Mouse (Mus musculus) cerebellum, adult (tissue): Measurements from ENCODE around the gene Lix1l.
A peak's percentile ranks its signal among the peaks of the same experiment; 100 is the strongest.
"Not testable (repeated sequence)": the region's sequence is repeated elsewhere in the genome, so short reads cannot be mapped to it uniquely, and the experiment has no call there.

Experiments
- ATAC-seq: cut with Nextera tagmentation; 2 replicates; pipeline ENCODE4 v1.9.2; 2017; ENCODE audit warnings: mild to moderate bottlenecking, moderate library complexity, mixed read lengths; ENCODE audit not compliant: insufficient number of reproducible peaks, low FRiP score, low TSS enrichment

Gene Lix1l

DNA sequence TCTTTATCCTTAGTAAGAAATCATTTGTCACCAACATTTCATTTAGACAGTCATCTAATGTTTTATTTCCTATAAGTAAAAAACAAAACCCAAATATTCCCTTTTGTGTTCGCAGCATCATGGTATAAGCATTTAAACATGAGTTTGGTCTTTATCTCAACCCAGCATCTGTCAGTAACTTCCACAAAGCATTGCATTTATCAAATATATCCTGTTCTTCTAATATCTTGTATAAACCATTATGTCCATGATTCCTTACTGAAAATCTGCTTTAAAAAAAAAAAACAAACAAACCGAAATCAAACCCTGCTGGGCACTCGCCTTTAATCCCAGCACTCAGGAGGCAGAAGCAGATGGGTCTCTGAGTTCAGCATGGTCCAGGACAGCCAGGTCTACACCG, 5.7 kb downstream of the Lix1l start:
- ATAC-seq: no peak

DNA sequence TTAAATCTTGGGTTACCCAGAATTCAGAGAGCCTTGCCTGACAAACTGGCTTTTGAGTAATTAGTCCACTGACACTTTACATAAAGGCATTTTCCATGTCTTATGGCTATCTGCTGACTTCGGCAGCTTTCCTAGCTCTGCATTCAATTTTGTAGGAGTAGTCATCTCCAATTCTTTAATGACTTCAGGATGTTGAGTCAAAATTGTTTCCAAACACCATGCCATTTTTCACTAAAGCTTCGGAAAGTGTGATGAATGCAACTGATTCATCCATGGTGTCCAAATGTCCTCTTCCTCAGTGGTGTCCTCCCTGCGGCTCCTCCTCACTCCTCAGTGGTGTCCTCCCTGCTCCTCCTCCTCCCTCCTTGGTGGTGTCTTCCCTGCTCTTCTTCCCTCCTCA, 17.0 kb downstream of the Lix1l start:
- no peak for ATAC-seq

DNA sequence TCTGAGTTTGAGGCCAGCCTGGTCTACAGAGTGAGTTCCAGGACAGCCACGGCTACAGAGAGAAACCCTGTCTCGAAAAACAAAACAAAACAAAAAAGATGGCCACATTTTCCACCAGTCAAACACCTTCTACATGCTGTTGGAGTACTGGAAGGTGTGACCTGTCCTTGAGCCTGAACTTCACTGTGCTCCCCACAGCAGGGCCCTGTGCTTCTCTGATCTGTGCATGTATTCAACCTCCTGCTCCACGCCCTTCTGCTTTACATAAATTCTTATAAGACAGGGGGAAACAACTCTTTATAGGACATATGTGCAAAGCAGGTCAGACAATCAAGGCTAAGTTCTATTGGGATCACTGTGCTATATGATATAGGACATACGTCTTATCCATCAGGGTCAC, 22.3 kb downstream of the Lix1l start:
- ATAC-seq: no peak

DNA sequence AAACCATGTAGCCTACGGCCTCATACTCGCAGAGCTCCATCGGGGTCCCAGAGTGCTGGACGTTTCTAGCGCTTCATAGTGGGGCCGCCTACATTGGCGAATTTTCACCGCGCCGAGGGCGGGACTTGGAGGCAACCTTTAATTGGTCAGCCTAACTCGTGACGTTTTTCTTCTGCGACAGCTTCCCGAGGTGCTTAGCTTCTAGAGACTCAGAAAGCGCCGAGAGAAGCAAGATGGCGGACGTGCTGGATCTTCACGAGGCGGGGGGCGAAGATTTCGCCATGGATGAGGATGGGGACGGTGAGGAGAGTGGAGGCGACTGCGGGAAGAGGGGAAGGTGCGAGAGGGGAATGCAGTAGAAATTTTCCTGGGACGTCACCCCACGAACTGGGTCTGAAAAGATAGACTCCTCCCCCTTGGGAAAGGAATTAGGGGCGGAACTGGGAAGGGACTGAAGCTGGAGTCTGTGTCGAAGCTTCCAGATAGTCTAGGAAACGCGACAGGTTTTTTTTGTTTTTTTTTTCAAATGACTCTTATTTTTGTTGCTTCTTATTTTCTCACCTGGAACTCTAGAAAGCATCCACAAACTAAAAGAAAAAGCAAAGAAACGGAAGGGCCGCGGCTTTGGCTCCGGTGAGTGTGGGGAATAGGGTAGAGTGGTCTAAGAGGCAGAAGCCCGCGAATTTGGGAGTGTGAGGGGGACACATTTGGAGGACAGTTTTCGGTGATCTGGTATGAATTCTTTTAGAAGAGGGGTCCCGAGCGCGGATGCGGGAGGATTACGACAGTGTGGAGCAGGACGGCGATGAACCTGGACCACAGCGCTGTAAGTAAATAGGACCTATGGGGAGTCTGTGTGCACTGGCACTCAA, 29.0 kb downstream of the Lix1l start, which contains the start of gene Rbm8a:
Gene Rbm8a (plus strand): TSS at position 205 of the 872 bp plus-strand sequence.
- peak; percentile 95 for ATAC-seq

DNA sequence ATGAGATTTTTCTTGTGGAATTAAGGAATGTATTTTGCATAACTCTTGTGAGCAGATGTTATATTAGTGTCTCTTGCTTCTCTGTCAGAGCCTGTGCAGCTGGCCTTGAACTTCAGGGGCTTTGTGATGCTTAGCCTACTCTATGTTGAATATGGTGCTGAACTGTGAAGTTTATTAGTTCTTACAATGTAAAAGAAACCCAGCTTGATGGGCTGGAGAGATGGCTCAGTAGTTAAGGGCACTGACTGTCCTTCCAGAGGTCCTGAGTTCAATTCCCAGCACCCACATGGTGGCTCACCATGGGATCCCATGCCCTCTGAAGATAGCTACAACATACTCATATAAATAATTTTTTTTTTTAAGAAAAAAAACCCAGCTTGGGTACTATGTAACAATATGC, 31.1 kb downstream of the Lix1l start:
- ATAC-seq: no peak

DNA sequence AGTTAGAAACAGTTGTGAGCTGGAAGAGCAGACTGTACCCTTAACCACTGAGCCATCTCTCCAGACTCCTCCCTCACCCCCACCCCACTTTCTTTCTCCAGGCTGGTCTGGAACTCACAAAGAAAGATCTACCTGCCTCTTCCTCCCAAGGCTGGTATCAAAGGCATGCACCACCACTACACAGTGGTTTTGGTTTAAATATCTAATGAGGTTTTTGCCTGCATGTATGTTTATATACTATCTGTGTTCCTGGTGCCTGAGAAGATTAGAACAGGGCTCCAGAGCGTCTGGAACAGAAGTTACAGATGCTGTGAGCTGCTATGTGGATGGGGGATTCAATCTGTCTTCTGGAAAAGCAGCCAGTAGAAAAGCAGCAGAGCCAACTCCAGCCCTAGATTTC, 33.1 kb downstream of the Lix1l start:
- ATAC-seq: no peak

DNA sequence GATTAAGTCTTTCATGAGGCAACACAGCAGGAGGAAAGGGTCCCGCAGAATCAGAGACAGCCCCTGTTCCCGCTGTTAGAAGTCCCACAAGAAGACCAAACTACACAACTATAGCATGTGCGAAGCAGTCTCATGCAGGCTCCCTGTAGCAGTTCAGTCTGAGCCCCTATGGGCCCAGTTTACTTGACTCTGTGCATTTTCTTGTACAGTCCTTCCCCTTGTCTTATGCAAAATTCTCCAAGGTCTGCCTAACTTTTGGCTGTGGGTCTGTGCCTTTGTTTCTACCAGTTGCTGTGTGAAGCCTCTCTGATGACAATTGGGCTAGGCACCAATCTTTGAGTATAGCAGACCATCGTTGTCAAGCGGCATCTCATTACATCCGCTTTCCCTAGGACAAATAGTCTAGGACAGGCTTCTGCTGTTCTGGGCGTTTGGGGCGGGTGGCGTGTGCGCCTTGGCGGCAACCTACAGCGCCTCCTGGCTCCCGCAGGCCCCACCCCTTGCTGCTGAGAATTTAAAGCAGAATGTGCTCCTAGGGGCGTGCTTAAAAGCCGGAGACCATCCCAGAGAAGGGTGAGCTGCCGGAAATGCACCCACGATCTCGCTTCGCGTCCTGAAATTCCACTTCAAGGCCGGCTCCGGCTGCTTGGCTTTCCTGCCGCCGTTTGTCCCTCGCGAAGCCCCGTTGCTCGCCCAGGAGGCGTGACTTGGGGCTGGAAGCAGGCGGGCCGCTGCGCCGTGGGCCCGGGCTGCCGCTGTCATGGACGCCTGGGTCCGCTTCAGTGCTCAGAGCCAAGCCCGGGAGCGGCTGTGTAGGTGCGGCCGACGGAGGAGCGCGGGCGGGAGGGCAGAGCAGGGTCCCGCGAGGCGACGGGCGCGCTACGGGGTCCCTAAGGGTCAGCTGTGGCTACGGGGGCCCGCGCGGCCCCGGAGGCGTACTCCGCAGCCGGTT, 34.3 kb downstream of the Lix1l start, which contains the start of the genes Pex11b and Gm42957:
Gene Pex11b (plus strand): TSS at position 449 of the 952 bp plus-strand sequence.
Gene Gm42957 (plus strand): TSS at position 547 of the 952 bp plus-strand sequence.
- peak; percentile 75; the same call in 1 of the 2 replicates for ATAC-seq

DNA sequence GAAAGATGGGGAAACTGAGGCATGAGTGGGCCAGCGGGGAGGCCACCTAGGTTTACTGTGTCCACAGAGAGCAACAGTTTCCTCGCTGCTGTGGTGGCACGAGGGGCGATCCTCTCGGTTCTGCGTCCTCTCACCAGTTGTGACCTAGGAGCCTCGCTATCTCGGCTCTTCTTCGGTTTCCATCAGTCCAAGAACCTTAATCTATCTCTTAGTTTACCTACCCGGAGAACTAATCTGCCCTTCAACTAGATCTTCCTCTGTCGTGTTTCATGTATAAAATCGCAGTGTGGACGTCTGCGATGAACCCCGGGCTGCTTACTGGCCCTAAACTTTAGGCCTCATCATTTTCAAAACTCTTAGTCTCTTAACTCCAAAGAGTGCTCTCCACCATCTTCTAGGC, 35.0 kb downstream of the Lix1l start:
- no peak for ATAC-seq

DNA sequence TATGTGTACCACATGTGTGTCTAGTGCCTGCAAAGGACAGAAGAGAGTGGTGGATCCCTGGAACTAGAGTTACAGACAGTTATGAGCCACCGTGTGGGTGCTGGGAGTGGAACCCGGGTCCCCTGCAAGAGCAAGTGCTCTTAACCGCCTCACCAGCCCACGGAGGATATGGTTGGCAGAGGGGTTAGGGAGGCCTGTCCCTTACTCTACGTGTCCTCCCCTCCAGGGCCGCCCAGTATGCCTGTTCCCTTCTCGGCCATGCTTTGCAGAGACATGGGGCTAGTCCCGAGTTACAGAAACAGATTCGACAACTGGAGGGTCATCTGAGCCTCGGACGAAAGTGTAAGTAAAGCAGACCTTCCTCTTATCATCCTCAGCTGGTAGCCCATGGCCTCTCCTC, 35.5 kb downstream of the Lix1l start:
- ATAC-seq: no peak

DNA sequence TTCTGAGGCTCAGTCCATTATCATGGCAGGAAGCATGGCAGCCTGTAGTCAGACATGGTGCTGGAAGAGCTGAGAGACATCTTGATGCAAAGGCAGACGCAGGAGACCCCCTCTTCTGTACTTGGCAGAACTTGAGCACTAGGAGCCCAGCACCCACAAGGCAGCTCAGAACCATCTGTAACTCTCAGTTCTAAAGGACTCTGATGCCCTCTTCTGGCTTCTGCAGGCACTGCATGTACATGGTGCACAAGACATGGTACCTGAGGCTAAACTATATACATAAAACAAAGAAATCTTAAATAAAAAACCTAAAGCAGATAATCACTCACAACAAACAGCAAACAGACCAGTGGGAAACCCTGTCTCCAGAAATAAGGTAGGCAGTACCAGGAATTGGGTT, 38.3 kb downstream of the Lix1l start:
- no peak for ATAC-seq

DNA sequence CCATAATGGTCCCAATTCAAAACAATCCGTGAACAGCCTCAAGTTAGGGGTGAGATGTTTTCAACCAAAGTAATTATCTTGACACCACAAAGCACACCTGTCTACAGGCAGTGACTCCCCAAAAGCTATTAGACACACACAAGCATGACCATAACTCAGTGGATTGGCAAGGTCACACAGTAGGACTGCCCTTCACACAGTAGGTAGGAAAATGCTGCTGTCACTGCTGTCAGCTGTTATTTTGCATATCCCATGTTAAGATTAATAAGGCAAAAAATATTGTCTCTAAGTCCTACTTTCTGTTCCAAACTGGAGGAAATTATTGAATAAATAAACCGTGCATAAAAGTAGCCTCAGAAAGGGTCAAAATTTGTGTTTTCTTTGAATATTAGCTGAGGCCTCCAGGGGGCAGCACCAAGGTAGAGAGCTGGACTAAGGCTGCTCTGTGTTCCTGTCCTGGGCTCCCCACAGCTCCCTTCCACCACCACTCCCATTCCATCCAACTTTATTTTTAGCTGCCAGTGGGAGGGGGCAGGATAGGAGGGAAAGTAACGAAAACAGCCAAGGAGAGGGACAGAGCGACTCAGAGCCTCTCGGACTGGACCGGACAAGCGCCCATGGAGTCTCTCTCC, 44.2 kb downstream of the Lix1l start, which contains the start of gene Itga10:
Gene Itga10 (plus strand): TSS at position 567 of the 632 bp plus-strand sequence.
- ATAC-seq: peak; percentile 56; the same call in 1 of the 2 replicates

DNA sequence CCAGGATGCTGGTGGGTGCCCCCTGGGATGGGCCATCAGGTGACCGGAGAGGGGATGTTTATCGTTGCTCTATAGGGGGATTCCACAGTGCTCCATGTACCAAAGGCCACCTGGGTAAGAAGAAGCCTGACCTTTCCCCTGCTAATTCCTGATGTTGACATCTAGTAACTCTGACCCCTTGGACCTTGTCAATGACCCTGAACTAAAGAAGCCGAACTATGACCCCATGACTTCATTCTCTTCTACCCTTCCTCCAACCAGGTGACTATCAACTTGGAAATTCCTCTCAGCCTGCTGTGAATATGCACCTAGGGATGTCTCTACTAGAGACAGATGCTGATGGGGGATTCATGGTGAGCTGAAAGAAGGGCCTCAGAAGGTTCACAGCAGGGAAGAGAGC, 46.4 kb downstream of the Lix1l start:
- no peak for ATAC-seq

DNA sequence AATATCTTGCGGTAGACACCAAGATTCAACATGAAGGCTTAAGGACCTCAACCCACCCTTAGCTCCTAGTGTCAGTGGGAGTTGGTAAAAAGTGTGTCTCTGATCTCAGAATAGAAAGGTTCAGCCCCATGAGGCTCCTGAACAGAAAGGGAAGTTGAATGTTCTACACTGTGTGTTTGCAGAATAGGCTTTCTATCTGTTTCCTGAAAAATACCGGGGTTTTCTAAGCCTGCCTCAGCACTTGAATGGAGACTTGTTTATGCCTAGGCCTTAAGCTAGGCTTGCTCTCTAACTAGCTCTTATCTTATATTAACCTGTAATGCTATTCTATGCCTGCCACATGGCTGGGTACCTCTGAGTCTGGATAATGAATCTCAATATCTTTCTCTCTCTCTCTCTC, 60.0 kb downstream of the Lix1l start:
- ATAC-seq: no peak

DNA sequence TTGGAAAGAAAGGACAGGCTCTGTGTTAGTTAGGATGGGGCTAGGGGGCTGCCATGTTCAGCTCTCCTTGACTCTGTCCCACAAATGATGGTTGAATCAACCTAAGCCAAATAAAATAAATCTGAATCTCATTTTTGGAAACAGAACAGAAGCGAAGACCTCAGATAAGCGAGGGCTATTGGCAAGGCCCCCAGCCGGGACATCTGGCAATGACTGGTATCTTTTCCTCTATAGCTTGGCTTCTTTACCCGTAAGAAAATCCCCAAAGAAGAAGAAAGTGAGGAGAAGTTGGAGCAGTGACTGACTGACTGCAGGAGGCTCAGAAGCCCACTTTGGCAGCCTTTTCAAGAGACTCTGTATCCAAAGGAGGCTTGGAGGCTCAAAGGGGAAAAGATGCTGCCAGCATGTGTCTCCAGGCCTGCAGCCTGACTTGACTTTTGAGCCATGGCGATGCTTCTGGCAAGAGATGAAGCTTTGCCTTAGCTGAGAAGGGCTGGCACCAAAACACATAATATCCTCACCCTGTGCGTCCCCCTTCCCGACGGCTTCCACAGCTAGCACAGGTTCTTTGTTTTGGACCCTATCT, 61.9 kb downstream of the Lix1l start:
- ATAC-seq: no peak

DNA sequence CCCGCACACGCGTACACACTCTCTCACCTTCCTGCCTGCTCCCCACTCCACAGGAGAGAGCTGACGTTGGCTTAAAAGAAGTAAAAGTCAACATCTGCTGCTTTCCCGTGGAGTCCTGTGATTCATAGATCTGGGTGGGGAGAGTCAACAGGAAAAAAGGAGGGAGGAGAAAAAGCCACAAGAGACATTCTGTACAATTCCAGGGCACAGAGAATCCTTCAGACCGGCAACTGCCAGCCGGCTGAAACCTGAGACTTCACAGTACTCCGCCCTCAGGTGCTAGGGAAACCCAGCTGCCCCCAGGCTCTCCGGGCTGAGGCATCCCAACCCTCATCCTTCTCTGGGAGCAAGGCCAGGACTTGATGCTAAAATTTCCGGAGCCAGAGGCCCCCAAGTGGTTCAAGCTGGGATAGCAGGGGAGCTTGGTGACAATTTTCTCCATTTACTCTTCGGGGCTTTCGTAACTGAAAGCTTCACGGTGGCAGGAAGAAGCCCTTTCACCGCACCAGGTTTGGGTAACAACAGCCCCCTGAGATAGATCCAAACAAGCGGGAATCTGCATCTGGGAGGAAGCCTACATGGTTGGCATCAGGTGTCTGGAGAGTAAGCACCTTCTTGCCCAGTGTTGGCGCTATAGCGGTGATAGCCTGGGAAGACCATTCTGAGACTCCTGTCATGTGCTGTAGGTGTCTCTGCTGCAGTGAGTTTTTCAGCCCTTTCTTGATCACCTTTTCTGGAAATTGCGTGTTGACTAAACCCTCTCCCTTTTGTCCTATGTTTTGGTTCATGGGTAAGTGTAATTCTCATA, 62.7 kb downstream of the Lix1l start:
- ATAC-seq: peak; percentile 77

DNA sequence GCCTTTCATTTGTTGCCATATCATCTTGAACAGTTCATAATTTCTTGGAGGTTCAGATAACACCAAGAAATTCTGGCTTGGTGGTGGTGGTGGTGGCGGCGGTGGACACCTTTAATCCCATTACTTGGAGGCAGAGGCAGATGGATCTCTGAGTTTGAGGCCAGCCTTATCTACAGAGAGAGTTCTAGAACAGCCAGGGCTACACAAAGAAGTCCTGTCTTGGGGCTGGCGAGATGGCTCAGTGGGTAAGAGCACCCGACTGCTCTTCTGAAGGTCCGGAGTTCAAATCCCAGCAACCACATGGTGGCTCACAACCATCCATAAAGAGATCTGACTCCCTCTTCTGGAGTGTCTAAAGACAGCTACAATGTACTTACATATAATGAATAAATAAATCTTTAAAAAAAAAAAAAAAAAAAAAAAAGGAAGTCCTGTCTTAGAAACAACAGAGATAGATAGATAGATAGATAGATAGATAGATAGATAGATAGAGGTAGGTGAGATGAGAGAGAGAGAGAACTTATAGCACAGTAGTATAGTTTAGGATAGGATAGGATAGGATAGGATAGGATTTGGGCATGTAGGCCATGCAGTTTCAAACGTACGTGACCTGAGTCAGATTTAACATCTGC, 64.9 kb downstream of the Lix1l start:
- ATAC-seq: not testable (repeated sequence)

DNA sequence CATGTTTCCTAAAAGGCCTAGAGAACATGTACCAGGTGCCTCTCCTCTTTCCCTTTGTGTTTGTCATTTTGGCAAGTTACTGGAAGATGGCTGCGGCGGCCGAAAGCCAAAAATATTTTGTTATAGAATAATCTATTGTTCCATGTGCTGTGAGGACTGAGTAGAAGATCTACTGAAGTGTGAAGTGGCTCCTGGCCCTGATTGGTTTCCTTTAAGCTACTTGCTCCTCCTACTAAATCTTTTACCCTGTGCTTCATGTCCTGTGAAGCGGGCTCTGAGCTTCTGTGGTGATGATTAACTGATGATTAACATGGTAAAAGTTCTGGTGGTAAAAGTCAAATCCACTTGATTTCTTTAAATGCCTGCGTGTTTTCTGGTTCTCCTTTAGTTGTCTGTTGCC, 66.0 kb downstream of the Lix1l start:
- no peak for ATAC-seq

DNA sequence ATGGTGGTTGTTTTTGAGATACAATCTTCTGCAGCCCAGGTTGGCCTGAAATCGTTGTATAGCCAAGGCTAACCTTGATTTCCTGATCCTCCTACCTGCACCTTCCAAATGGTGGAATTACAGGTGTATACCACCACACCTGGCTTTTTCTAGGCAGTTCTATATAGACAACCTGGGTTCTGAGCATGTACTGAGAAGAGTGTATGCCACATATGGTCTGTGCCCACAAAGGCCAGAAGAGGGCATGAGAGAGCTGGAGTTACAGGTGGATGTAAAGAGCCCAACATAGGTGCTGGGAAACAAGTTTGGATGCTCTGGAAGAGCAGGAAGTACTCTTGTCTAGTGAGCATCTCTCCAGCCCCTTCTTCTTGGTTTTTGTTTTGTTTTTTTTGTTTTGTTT, 66.4 kb downstream of the Lix1l start:
- ATAC-seq: no peak
